Mouse (Mus musculus) hindbrain, embryonic 11.5 days (tissue): ENCODE data around the gene Rlbp1. TPM values are rescaled to one million over a fixed set of nuclear protein-coding genes. Genes with fewer than 3 reads are reported as not detected.

Experiments used
- ATAC-seq: fragments of 200-750 bp; cut with Nextera tagmentation; 2 replicates; pipeline ENCODE4 v1.8.0; 2017; ENCODE audit warnings: mild to moderate bottlenecking, moderate TSS enrichment, moderate library complexity; ENCODE audit not compliant: low FRiP score
- DNase-seq: peaks from one replicate; pipeline ENCODE4 v3.0.0-alpha.2; 2015; ENCODE audit warnings: low spot score
- H3K27ac ChIP-seq: fragments of 300-500 bp; sonication (generic); 2 replicates; pipeline ENCODE4 v1.5.1; 2014; ENCODE audit warnings: mild to moderate bottlenecking, low read depth, low read length
- H3K27me3 ChIP-seq: fragments of 300-500 bp; sonication (generic); 2 replicates; pipeline ENCODE4 v1.6.1; 2014; ENCODE audit warnings: mild to moderate bottlenecking, low read length, moderate library complexity, mixed read lengths; ENCODE audit not compliant: control insufficient read depth, insufficient read depth
- H3K36me3 ChIP-seq: fragments of 300-500 bp; sonication (generic); 2 replicates; pipeline ENCODE4 v1.6.1; 2014; ENCODE audit warnings: mild to moderate bottlenecking, low read length, moderate library complexity, mixed read lengths; ENCODE audit not compliant: control insufficient read depth, insufficient read depth
- H3K4me1 ChIP-seq: fragments of 300-500 bp; sonication (generic); replicated peaks from 2 replicates; pipeline ENCODE4 v1.6.1; 2014; ENCODE audit warnings: low read length, mixed read lengths; ENCODE audit not compliant: control insufficient read depth, insufficient read depth
- H3K4me2 ChIP-seq: fragments of 300-500 bp; sonication (generic); replicated peaks from 2 replicates; pipeline ENCODE4 v1.6.1; 2014; ENCODE audit warnings: mild to moderate bottlenecking, low read depth, low read length
- H3K4me3 ChIP-seq: fragments of 300-500 bp; sonication (generic); 2 replicates; pipeline ENCODE4 v1.5.1; 2014; ENCODE audit warnings: low read depth, low read length
- H3K9ac ChIP-seq: fragments of 300-500 bp; sonication (generic); 2 replicates; pipeline ENCODE4 v1.6.1; 2014; ENCODE audit warnings: low read depth, low read length
- H3K9me3 ChIP-seq: fragments of 300-500 bp; sonication (generic); 2 replicates; pipeline ENCODE4 v1.6.1; 2016; ENCODE audit warnings: low read length; ENCODE audit not compliant: control insufficient read depth
- WGBS: fragments of 180-500 bp; shearing (Covaris S2); extraction: QIAGEN DNeasy Blood & Tissue Kit; methylation state at CpG from one replicate; pipeline ENCODE4 v1.1.7; 2014; 5-methylcytosine and 5-hydroxymethylcytosine counted together
- polyA plus RNA-seq: library from polyadenylated mRNA; unstranded; fragments of >200 nt; fragmentation: Nextera tagmentation; extraction: Ambion mirVana; gene quantifications from 2 replicates; pipeline ENCODE4 v1.2.1, GENCODE M21; 2014

The Rlbp1 gene
- 0.40 and 0.93 TPM in 2 replicates for polyA plus RNA-seq

GRCm38 (mm10) chr7:79386422-79387133 lies at the start of gene Rlbp1:
Gene Rlbp1, minus strand, starts transcription at chr7:79387048.
- Histone ChIP-seq H3K9ac (no peak within 1 kb of the TSS), H3K4me3 (no peak within 1 kb of the TSS), H3K4me2 (no peak within 1 kb of the TSS), H3K9me3 (no peaks in the 10 kb centered on the region), H3K4me1 (no peaks in the 10 kb centered on the region), H3K27ac (no peak within 1 kb of the TSS), H3K36me3 (no peaks in the 10 kb centered on the region), H3K27me3 (no peaks in the 10 kb centered on the region)
- ATAC-seq (no peak), DNase-seq (no peak)
- 69% methylated on average over 16 of the region's 16 CpGs for WGBS

- DNase-seq (no peak), ATAC-seq (no peak)
- Histone ChIP-seq H3K27ac (no peak overlapping the region), H3K27me3 (no peaks in the 10 kb centered on the region), H3K4me1 (no peaks in the 10 kb centered on the region), H3K4me3 (no peak overlapping the region), H3K36me3 (no peaks in the 10 kb centered on the region), H3K9ac (no peak overlapping the region), H3K4me2 (no peak overlapping the region), H3K9me3 (no peaks in the 10 kb centered on the region)
- WGBS = 41% methylated on average over 5 of the region's 5 CpGs
These were observed 41.4 kb upstream of the Rlbp1 start for GRCm38 (mm10) chr7:79428243-79428642.

- no peaks in the 10 kb centered on the region for H3K36me3 ChIP-seq
- 77% methylated on average over 10 of the region's 10 CpGs for WGBS
- no peak overlapping the region for H3K27ac ChIP-seq
- no peak overlapping the region for H3K4me3 ChIP-seq
- DNase-seq (no peak), ATAC-seq (no peak)
- no peaks in the 10 kb centered on the region for H3K27me3 ChIP-seq
- no peak overlapping the region for H3K9ac ChIP-seq
- no peaks in the 10 kb centered on the region for H3K4me1 ChIP-seq
- no peaks in the 10 kb centered on the region for H3K9me3 ChIP-seq
- H3K4me2 ChIP-seq = no peak overlapping the region
These were observed 39.0 kb upstream of the Rlbp1 start for GRCm38 (mm10) chr7:79425804-79426203.

GRCm38 (mm10) chr7:79422876-79423275 lies 36.0 kb upstream of the Rlbp1 start:
- Histone ChIP-seq H3K4me3 (no peak overlapping the region), H3K9me3 (no peaks in the 10 kb centered on the region), H3K9ac (no peak overlapping the region), H3K4me2 (no peak overlapping the region), H3K36me3 (no peaks in the 10 kb centered on the region), H3K27me3 (no peaks in the 10 kb centered on the region), H3K27ac (no peak overlapping the region), H3K4me1 (no peaks in the 10 kb centered on the region)
- no peak for ATAC-seq
- no peak for DNase-seq
- WGBS = 93% methylated on average over 10 of the region's 10 CpGs

GRCm38 (mm10) chr7:79419950-79420349 lies 33.1 kb upstream of the Rlbp1 start:
- no peaks in the 10 kb centered on the region for H3K27me3 ChIP-seq
- no peaks in the 10 kb centered on the region for H3K36me3 ChIP-seq
- H3K9me3 ChIP-seq = no peaks in the 10 kb centered on the region
- H3K4me1 ChIP-seq = no peaks in the 10 kb centered on the region
- DNase-seq = no peak
- WGBS = 92% methylated on average over 7 of the region's 7 CpGs
- no peak overlapping the region for H3K4me3 ChIP-seq
- no peak overlapping the region for H3K4me2 ChIP-seq
- no peak overlapping the region for H3K27ac ChIP-seq
- no peak for ATAC-seq
- no peak overlapping the region for H3K9ac ChIP-seq

GRCm38 (mm10) chr7:79414449-79415375 lies 27.9 kb upstream of the Rlbp1 start:
- Histone ChIP-seq H3K27ac (no peak overlapping the region), H3K36me3 (no peaks in the 10 kb centered on the region), H3K4me2 (no peak overlapping the region), H3K27me3 (no peaks in the 10 kb centered on the region), H3K4me1 (no peaks in the 10 kb centered on the region), H3K9ac (no peak overlapping the region), H3K4me3 (no peak overlapping the region), H3K9me3 (no peaks in the 10 kb centered on the region)
- ATAC-seq (no peak), DNase-seq (no peak)
- WGBS = 91% methylated on average over 18 of the region's 18 CpGs

GRCm38 (mm10) chr7:79400296-79400695 lies 13.4 kb upstream of the Rlbp1 start:
- no peak for ATAC-seq
- Histone ChIP-seq H3K9ac (no peak overlapping the region), H3K9me3 (no peaks in the 10 kb centered on the region), H3K27me3 (no peaks in the 10 kb centered on the region), H3K4me2 (no peak overlapping the region), H3K4me3 (no peak overlapping the region), H3K36me3 (no peaks in the 10 kb centered on the region), H3K4me1 (no peaks in the 10 kb centered on the region), H3K27ac (no peak overlapping the region)
- 86% methylated on average over 3 of the region's 3 CpGs for WGBS
- no peak for DNase-seq

GRCm38 (mm10) chr7:79398971-79399370 lies 12.1 kb upstream of the Rlbp1 start:
- no peak overlapping the region for H3K4me3 ChIP-seq
- DNase-seq (no peak), ATAC-seq (no peak)
- H3K9me3 ChIP-seq = no peaks in the 10 kb centered on the region
- no peaks in the 10 kb centered on the region for H3K27me3 ChIP-seq
- no peak overlapping the region for H3K4me2 ChIP-seq
- no peaks in the 10 kb centered on the region for H3K36me3 ChIP-seq
- H3K27ac ChIP-seq = no peak overlapping the region
- H3K4me1 ChIP-seq = no peaks in the 10 kb centered on the region
- 72% methylated on average over 12 of the region's 12 CpGs for WGBS
- no peak overlapping the region for H3K9ac ChIP-seq
